Mouse (Mus musculus) forebrain, embryonic 12.5 days (tissue): ENCODE measurements around the gene Esrrb. TPM values are rescaled to one million over a fixed set of nuclear protein-coding genes. Genes with fewer than 3 reads are reported as not detected.

Experiments used
- ATAC-seq: fragments of 200-750 bp; cut with Nextera tagmentation; 2 replicates; pipeline ENCODE4 v1.8.0; 2017; ENCODE audit warnings: moderate TSS enrichment; ENCODE audit not compliant: low FRiP score
- H3K27ac ChIP-seq: fragments of 300-500 bp; sonication (generic); 2 replicates; pipeline ENCODE4 v1.5.1; 2016; ENCODE audit warnings: mild to moderate bottlenecking
- H3K27me3 ChIP-seq: fragments of 300-500 bp; sonication (generic); 2 replicates; pipeline ENCODE4 v1.6.1; 2016; ENCODE audit warnings: mild to moderate bottlenecking
- H3K36me3 ChIP-seq: fragments of 300-500 bp; sonication (generic); replicated peaks from 2 replicates; pipeline ENCODE4 v1.6.1; 2016; ENCODE audit warnings: mild to moderate bottlenecking
- H3K4me1 ChIP-seq: fragments of 300-500 bp; sonication (generic); 2 replicates; pipeline ENCODE4 v1.6.1; 2016
- H3K4me2 ChIP-seq: fragments of 300-500 bp; sonication (generic); 2 replicates; pipeline ENCODE4 v1.6.1; 2016; ENCODE audit warnings: mild to moderate bottlenecking, moderate library complexity
- H3K4me3 ChIP-seq: fragments of 300-500 bp; sonication (generic); replicated peaks from 2 replicates; pipeline ENCODE4 v1.5.1; 2016; ENCODE audit warnings: mild to moderate bottlenecking
- H3K9ac ChIP-seq: fragments of 300-500 bp; sonication (generic); 2 replicates; pipeline ENCODE4 v1.6.1; 2016; ENCODE audit warnings: mild to moderate bottlenecking
- H3K9me3 ChIP-seq: fragments of 300-500 bp; sonication (generic); 2 replicates; pipeline ENCODE4 v1.6.1; 2016
- WGBS: fragments of 180-500 bp; shearing (Covaris S2); methylation state at CpG from one replicate; pipeline ENCODE4 v1.1.7; 2016; 5-methylcytosine and 5-hydroxymethylcytosine counted together
- polyA plus RNA-seq: library from polyadenylated mRNA; unstranded; fragments of >200 nt; fragmentation: Nextera tagmentation; extraction: Ambion mirVana; gene quantifications from 2 replicates; pipeline ENCODE4 v1.2.1, GENCODE M21; 2016

Esrrb gene
- polyA plus RNA-seq, 1 experiment from 2014 or later = 0.41 TPM

GRCm38 (mm10) chr12:86364756-86365155 is 3.8 kb downstream of the Esrrb start:
- no peak overlapping the region for H3K4me3 ChIP-seq
- peaks cover 36% of the 10 kb centered on the region for H3K27me3 ChIP-seq
- H3K9ac ChIP-seq = no peak overlapping the region
- ATAC-seq = no peak
- H3K9me3 ChIP-seq = no peaks in the 10 kb centered on the region
- no peaks in the 10 kb centered on the region for H3K36me3 ChIP-seq
- 0 out of 2 replicates have a peak overlapping the region, but pooled peaks have one; percentile 13 for H3K4me2 ChIP-seq
- no peak overlapping the region for H3K27ac ChIP-seq
- 4% methylated on average over 5 of the region's 5 CpGs for WGBS
- H3K4me1 ChIP-seq = peaks cover 51% of the 10 kb centered on the region

GRCm38 (mm10) chr12:86370611-86371383 is 9.9 kb downstream of the Esrrb start:
- no peak for ATAC-seq
- no peak overlapping the region for H3K9ac ChIP-seq
- WGBS = 82% methylated on average over 17 of the region's 17 CpGs
- peaks cover 14% of the 10 kb centered on the region; the same call in 1 of the 2 replicates for H3K4me1 ChIP-seq
- H3K27ac ChIP-seq = no peak overlapping the region
- no peaks in the 10 kb centered on the region for H3K36me3 ChIP-seq
- no peak overlapping the region for H3K4me3 ChIP-seq
- peaks cover 16% of the 10 kb centered on the region for H3K27me3 ChIP-seq
- H3K9me3 ChIP-seq = no peaks in the 10 kb centered on the region
- H3K4me2 ChIP-seq = no peak overlapping the region

GRCm38 (mm10) chr12:86374286-86374685 is 13.4 kb downstream of the Esrrb start:
- no peak for ATAC-seq
- WGBS = 75% methylated on average over 8 of the region's 8 CpGs

GRCm38 (mm10) chr12:86379672-86380213 is 18.8 kb downstream of the Esrrb start:
- Histone ChIP-seq H3K36me3 (no peaks in the 10 kb centered on the region), H3K27me3 (peaks cover 38% of the 10 kb centered on the region), H3K4me2 (peak overlapping the region; percentile 47), H3K9me3 (no peaks in the 10 kb centered on the region), H3K9ac (0 out of 2 replicates have a peak overlapping the region, but pooled peaks have one; percentile 9), H3K27ac (peak overlapping the region; percentile 64), H3K4me1 (peaks cover 47% of the 10 kb centered on the region), H3K4me3 (peak overlapping the region; percentile 14; the same call in 1 of the 2 replicates)
- 3% methylated on average over 15 of the region's 15 CpGs for WGBS
- ATAC-seq = peak; percentile 77

More at GRCm38 (mm10) chr12:86374286-86374685, 13.4 kb downstream of the Esrrb start:
- H3K27me3 ChIP-seq = peaks cover 19% of the 10 kb centered on the region; the same call in 1 of the 2 replicates
- no peak overlapping the region for H3K9ac ChIP-seq
- no peaks in the 10 kb centered on the region for H3K9me3 ChIP-seq
- H3K4me1 ChIP-seq = peaks cover 9% of the 10 kb centered on the region
- no peak overlapping the region for H3K4me2 ChIP-seq
- no peak overlapping the region for H3K4me3 ChIP-seq
- no peaks in the 10 kb centered on the region for H3K36me3 ChIP-seq
- no peak overlapping the region for H3K27ac ChIP-seq

- H3K27ac ChIP-seq = peak overlapping the region; percentile 56; the same call in 1 of the 2 replicates
- H3K4me2 ChIP-seq = no peak overlapping the region
- peaks cover 55% of the 10 kb centered on the region for H3K4me1 ChIP-seq
- H3K9ac ChIP-seq = 0 out of 2 replicates have a peak overlapping the region, but pooled peaks have one; percentile 17
- H3K4me3 ChIP-seq = no peak overlapping the region
- ATAC-seq = no peak
- H3K9me3 ChIP-seq = no peaks in the 10 kb centered on the region
- peaks cover 20% of the 10 kb centered on the region; the same call in 1 of the 2 replicates for H3K27me3 ChIP-seq
- no peaks in the 10 kb centered on the region for H3K36me3 ChIP-seq
- 12% methylated on average over 6 of the region's 6 CpGs for WGBS
Observed at GRCm38 (mm10) chr12:86383803-86384202, 22.9 kb downstream of the Esrrb start.

- ATAC-seq = no peak
- Histone ChIP-seq H3K9me3 (no peaks in the 10 kb centered on the region), H3K9ac (no peak overlapping the region), H3K27me3 (no peaks in the 10 kb centered on the region), H3K4me2 (no peak overlapping the region), H3K4me3 (no peak overlapping the region), H3K4me1 (peaks cover 28% of the 10 kb centered on the region), H3K27ac (no peak overlapping the region), H3K36me3 (no peaks in the 10 kb centered on the region)
- WGBS = 51% methylated on average over 10 of the region's 10 CpGs
Observed at GRCm38 (mm10) chr12:86387671-86388270, 26.9 kb downstream of the Esrrb start.

- ATAC-seq = no peak
- Histone ChIP-seq H3K36me3 (no peaks in the 10 kb centered on the region), H3K27me3 (no peaks in the 10 kb centered on the region), H3K9me3 (no peaks in the 10 kb centered on the region), H3K4me3 (no peak overlapping the region), H3K4me1 (peaks cover 6% of the 10 kb centered on the region; the same call in 1 of the 2 replicates), H3K27ac (no peak overlapping the region), H3K4me2 (no peak overlapping the region), H3K9ac (no peak overlapping the region)
- WGBS = 90% methylated on average over 12 of the region's 12 CpGs
Observed at GRCm38 (mm10) chr12:86394773-86395172, 33.9 kb downstream of the Esrrb start.

- 0 out of 2 replicates have a peak, but pooled peaks cover 2% of the 10 kb centered on the region for H3K27me3 ChIP-seq
- H3K27ac ChIP-seq = no peak overlapping the region
- H3K4me2 ChIP-seq = no peak overlapping the region
- H3K4me3 ChIP-seq = no peak overlapping the region
- H3K36me3 ChIP-seq = no peaks in the 10 kb centered on the region
- H3K9me3 ChIP-seq = no peaks in the 10 kb centered on the region
- H3K9ac ChIP-seq = no peak overlapping the region
- no peak for ATAC-seq
- peaks cover 6% of the 10 kb centered on the region; the same call in 1 of the 2 replicates for H3K4me1 ChIP-seq
- WGBS = 64% methylated on average over 7 of the region's 7 CpGs
Observed at GRCm38 (mm10) chr12:86395326-86395725, 34.4 kb downstream of the Esrrb start.

GRCm38 (mm10) chr12:86398762-86399161 is 37.8 kb downstream of the Esrrb start:
- no peak overlapping the region for H3K4me3 ChIP-seq
- no peak overlapping the region for H3K4me2 ChIP-seq
- peaks cover 33% of the 10 kb centered on the region for H3K27me3 ChIP-seq
- ATAC-seq = no peak
- no peaks in the 10 kb centered on the region for H3K9me3 ChIP-seq
- WGBS = 23% methylated on average over 8 of the region's 8 CpGs
- H3K36me3 ChIP-seq = no peaks in the 10 kb centered on the region
- H3K27ac ChIP-seq = no peak overlapping the region
- peaks cover 6% of the 10 kb centered on the region; the same call in 1 of the 2 replicates for H3K4me1 ChIP-seq
- no peak overlapping the region for H3K9ac ChIP-seq

- no peak overlapping the region for H3K27ac ChIP-seq
- H3K9me3 ChIP-seq = no peaks in the 10 kb centered on the region
- H3K9ac ChIP-seq = no peak overlapping the region
- H3K4me2 ChIP-seq = peak overlapping the region; percentile 36
- H3K4me3 ChIP-seq = no peak overlapping the region
- no peaks in the 10 kb centered on the region for H3K36me3 ChIP-seq
- H3K27me3 ChIP-seq = peaks cover 42% of the 10 kb centered on the region
- H3K4me1 ChIP-seq = peaks cover 6% of the 10 kb centered on the region; the same call in 1 of the 2 replicates
- 5% methylated on average over 21 of the region's 21 CpGs for WGBS
- ATAC-seq = peak; percentile 82
Observed at GRCm38 (mm10) chr12:86402718-86403117, 41.8 kb downstream of the Esrrb start.

GRCm38 (mm10) chr12:86421490-86421904 is 60.6 kb downstream of the Esrrb start:
- Histone ChIP-seq H3K4me2 (peak overlapping the region; percentile 76), H3K4me1 (peaks cover 21% of the 10 kb centered on the region), H3K27ac (no peak overlapping the region), H3K9ac (peak overlapping the region; percentile 43), H3K4me3 (peak overlapping the region; percentile 48), H3K36me3 (no peaks in the 10 kb centered on the region), H3K27me3 (peaks cover 83% of the 10 kb centered on the region), H3K9me3 (no peaks in the 10 kb centered on the region)
- ATAC-seq = peak; percentile 90
- under 1% methylated on average over 37 of the region's 37 CpGs for WGBS
